Mouse (Mus musculus) lung, postnatal 36 days (tissue): ENCODE results near the gene Pdgfb.

Source experiments
- DNase-seq: peaks from one replicate; pipeline ENCODE4 v3.0.0; 2022; ENCODE audit warnings: mixed read lengths

Gene Pdgfb

DNA sequence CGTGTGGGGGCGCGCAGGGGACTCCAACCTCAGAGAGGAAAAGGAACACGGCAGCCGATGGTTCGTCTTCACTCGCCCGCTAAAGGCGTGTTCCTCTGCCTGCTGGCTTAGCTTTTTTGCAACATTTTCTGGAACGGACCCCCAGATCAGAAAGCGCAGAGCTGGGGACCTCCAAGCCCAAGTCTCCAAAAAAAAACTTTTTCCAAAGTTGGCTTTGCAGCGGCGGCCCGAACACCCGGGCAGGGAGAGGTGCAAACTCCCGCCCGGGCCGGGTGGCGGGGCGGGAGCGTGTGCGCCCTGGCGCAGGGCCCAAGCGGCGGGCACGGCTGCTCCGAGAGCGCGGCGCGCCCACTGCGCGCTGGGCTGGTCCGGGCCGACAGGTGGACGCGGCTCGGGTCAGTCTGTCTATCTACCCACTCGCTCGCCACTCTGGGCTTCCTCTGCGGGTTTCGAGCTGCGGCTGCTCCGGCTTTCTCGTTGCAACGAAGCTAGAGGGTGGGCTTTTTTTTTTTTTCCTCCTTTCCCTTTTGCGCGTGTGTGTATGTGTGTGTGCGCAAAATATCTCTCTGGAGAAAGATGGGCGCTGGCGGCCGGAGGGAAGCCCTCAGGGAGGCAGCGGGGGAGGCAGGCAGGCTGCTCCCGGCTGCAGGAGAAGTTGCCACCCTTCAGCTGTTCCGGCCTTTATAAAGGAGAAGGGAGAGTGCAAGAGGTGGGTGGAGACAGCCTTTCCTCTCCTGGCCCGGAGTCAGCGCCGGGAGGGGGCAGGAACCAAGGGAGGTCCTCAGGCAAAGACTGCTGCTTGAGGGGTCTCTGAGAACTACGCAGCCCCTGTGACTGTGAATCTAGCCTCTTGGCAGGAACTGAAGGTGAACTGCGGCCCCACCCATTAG is at the start of gene Pdgfb:
Gene Pdgfb (minus strand): TSS at position 657 of the 890 bp plus-strand sequence.
- DNase-seq, result peak; percentile 90

DNA sequence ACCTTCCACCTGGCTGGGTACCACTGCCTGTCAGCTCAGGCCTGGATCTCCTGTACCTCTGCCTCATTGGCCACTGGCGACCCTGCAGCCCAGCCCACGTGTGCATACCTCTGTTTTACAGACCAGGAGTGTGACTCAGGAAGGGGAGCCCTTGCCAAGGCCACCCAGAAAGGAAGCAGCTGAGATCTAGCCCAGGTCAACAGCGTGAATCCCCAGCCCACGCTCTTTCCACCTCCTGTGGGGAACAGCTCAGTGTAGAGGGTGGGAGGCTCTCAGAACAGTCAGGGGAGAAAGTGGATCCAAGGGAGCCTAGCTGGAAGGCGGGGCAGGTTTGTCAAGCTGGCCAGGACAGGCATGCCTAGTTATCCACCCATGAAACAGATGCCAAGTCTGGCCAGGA is 48.0 kb upstream of the Pdgfb start:
- no peak for DNase-seq

DNA sequence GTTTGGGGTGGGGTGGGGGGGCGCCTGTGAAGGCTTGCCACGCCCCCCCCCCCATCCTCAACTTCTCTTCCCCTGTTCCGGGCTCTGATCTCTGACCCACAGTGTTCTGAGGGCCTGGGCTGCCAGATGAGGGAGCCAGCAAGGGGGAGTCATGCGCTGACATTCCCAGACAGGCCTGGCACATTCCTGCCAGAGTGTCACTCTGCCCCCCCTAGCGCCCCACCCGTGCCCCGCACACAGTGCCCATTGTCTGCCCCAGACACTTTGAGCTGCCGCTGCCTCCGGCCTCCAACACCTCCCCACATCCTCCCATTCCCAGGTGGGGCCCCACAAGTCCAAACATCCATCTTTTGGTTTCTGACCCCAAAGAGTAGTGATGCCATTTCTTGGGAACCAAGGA is 47.6 kb upstream of the Pdgfb start:
- DNase-seq, result no peak

DNA sequence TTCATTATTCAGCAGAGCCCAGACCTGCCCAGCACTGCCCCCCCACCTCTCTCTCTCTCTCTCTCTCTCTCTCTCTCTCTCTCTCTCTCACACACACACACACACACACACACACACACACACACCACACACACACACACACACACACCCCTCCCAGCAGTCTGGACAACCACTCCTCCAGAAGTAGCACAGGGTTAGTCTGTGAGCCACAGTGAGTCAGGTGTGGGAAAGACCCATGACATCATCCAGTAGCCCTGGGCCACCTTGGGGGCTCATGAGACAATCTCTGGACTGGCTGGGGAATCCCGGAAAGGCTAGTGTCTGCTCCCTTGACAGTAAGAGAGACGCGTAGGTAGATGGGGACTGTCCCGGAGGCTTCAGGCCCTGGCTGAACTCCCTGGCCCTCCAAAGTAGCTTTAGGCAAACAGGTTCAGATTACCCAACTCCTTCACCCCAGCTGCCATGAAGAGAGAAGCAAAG is 46.3 kb upstream of the Pdgfb start:
- DNase-seq, result no peak

DNA sequence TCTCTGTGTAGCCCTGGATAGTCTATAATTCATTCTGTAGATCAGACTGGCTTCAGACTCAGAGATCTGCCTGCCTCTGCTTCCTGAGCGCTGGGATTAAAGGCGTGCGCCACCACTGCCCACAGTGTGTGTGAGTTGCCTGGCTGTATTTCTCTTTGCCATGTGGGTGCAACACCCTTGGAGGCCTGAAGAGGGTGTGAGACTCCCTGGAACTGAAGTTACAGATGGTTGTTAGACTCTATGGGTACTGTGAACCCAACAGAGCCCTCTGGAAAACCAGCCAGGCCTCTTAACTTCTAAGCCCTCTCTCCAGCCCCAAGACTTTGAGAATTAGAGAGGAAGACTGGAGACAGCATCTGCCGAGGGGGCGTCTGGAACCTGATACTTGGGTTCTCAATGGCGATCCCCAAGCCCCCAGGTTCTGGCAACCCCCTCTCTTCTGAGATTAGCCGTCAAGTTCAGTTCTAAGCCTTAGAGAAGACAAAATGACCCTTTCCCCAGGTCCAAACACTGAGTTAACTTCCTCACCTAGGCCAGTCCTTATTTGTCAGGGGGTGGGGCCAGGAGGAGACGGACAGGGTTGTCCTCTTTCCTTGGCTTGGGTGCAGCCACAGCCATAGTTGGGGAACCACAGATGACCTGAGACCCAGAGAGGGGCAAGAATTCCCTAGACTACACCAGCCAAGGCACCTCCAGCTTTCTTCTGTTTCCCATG is 45.7 kb upstream of the Pdgfb start:
- no peak for DNase-seq

DNA sequence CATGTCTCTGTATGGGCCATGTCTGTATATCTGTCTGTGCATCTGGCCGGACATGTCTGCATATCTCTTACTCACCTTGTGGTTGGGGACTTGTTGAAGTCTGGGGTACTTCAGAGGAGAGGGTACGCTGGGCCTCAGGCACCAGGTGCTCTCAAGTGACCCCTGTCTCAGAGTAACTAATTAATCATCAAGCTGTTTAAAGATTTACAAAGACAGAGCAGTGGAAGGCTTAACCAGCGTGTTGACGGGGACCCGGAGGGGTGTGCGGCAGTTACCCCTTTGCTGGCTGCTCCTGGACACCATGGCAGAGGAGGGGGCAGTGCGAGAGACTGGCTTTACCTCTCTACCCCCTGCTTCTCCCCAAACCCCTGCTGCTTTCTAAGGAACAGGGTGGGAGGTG is 44.8 kb upstream of the Pdgfb start:
- DNase-seq, result no peak

DNA sequence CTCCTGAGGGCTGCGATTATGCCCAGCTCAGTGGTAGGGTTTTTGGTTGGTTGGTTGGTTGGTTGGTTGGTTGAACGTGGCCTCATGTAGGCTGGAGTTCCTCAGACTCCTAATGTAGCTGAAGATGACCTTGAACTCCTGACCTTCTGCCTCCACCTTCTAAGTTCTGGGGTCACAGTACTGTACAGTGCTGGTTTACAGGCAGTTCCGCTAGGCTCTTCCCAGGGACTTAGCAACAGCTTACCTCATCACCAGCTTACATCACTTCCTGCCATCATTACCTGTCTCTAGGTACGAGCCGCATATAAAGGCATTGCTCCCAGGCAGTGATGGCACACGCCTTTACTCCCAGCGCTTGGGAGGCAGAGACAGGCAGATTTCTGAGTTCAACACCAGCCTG is 43.4 kb upstream of the Pdgfb start:
- DNase-seq, result no peak

DNA sequence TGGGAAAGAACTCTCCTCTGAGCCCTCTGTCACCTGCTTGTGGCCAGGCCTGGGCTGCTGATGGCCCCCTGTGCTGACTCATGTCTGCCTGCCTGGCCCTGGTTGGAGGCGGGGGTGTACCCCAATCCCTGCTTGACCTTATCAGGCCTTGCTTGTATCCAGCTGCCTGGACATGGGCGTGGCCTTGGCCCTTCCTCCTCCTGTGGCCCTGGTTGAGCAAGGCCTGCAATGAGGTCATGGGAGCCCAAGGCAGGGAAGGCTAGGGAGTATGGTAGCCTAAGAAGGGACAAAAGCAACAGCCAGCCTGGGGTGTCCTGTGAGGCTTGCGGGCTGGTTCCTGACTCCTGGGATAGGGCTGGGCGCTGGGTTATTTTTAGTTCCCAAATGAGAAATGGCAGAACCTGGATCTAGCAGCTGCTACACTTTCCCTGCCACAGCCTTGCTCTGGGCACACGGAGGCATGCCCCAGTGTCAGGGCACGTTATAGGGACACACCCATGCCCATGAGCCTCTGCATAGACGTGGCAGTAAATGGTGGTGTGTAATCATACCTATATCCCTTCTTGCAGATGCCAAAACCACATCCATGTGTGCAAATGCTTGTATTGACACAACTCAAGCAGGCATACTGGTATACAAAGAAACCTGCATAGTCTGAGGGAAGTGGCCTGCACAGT is 39.4 kb upstream of the Pdgfb start:
- peak; percentile 84 for DNase-seq

DNA sequence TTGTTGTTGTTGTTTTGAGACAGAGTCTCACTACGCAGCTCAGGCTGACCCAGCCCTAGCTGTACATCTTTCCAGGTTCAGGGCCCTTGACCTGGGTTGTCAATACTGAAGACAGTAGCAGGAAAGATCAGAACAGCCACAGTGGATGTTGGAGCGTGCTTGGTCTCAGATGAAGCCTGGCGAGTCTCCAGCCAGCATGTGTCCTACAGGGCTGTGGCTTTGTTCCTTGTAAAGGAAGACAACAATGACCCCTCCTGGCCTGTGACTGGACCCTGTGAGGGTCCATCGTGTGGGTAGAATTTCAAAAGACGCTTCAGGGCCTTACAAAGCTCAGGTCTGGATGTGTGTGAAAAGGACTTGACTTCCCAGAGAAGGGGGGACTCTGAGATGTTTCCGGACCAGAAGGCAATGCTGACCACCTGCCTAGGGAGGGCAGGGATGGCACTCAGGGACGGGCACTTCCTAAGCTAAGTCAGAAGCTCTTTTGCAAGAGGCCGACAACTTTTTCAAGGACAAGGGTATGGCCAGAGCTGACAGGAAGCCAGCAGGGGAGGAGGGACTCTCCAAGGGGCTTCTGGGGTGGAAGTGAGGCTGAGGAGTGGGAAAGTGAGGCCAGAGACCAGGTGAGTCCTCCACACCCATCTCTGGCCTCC is 38.7 kb upstream of the Pdgfb start:
- peak; percentile 68 for DNase-seq

DNA sequence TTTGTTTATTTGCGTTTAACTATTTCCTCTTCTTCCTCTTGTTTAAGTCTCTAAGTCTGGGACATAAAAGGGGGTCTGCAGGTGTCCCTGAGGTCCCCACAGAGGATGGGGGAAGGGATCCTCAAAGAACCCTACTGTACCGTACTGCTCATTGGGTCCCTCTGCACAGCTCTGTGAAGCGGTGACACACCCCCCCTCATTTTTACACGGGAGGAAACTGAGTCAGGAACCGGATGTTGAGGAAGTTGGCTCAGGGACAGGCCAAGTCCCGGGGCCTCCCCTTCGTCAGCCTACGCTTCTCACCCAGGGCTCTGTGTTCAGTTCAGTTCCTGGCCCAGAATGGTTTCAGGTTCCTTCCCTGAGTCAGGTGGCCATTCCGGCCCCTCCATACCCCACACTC is 37.0 kb upstream of the Pdgfb start:
- no peak for DNase-seq

DNA sequence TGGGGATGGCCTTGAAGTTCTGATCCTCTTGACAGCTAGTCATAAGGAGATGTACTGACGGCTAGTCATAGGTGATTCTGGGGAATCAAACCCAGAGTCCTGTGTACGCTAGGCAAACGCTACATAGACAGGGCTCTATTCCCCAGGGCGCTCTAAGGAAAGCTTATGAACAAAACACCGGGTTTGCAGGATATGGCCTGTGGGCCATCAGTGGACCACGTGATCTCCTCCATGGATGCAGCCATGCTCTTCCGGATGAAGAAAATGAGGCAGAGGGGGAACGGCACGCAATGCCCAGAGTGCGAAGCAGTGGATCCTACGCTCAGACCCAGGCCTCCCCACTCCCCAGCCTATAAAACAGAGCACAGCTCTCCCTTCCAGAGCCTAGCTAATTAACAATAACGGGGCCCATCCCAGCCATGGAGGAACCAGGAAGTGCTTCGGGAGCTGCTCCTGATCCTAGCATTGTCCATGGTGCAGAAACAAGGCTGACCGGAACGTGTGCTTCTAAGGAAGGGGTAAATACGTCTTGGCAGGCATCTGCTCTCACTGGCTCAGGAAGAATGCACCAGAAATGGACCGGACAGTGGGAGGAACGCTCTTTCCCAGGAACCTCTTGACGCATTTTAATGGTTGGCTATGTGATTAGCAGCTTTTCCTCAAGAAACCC is 36.5 kb upstream of the Pdgfb start:
- peak; percentile 42 for DNase-seq

DNA sequence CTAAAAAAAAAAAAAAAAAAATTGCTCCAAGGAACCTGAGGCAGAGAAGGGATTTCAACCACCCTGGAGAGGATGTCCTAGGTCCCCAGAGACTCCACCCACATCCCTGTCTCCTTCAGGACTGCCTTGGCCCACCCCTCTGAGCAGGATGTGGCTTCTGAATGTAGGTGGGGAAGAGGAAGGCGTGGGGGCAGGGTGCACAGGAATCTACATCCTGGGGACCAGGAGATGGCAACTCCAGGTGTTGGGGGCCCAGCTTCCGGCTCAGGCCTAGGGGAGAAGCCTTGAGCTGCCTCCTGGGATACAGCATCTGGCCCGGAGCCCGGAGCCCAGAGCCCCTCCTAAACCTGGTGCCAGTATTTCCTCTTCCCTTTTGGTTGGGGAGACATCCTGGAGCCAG is 35.3 kb upstream of the Pdgfb start:
- DNase-seq, result peak; percentile 33

DNA sequence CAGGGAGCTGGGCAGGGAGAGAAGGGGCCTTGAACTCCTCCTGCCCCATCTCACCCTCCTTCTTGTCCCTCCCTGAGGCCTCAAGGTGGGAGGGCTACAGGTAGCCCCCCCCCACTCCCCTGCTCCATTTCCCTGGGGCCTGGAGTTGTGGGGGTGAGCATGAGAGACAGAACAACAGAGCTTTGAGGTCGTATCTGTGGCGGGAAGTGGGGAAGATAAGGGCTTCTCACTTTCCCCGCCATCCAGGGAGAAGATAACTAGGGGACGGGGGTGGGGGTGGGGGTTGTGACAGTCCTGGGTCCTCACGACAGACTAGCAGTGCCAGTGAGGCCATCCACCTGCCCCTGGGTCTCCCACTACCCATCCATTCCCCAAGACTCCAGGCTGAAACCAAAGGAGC is 33.2 kb upstream of the Pdgfb start:
- no peak for DNase-seq

DNA sequence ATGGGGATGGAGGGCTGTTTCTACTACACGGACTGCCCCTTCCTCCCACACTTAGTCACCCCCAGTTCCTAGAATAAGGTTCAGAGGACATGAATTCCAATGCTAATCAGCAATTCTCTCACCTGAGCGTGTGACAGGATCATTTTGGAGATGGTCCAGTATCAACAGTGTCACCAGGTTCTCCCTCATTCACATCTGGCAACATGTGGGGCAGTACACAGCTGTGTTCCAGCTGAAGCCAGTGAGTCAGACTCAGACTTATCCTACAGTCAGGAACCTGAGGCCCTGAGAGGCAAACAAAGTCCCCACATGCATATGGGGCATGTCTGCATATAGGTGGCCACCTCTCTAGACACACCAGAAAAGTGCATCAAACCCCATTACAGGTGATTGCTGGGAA is 32.5 kb upstream of the Pdgfb start:
- DNase-seq, result no peak

DNA sequence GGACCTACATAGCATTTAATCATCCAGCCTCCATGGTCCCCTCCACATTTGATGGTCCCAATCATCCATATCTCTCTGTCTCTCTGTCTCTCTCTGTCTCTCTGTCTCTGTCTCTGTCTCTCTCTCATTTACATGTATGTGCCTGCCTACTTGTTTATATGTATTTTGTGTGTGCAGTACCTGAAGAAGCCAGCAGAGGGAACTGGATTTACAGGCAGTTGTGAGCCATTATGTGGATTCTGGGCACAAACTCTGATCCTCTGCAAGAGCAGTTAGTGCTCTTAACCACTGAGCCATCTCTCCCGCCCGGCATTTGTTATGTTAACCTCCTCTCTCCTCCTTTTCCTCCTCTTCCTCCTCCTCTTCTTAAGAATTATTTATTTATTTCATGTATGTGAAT is 31.0 kb upstream of the Pdgfb start:
- DNase-seq, result no peak

DNA sequence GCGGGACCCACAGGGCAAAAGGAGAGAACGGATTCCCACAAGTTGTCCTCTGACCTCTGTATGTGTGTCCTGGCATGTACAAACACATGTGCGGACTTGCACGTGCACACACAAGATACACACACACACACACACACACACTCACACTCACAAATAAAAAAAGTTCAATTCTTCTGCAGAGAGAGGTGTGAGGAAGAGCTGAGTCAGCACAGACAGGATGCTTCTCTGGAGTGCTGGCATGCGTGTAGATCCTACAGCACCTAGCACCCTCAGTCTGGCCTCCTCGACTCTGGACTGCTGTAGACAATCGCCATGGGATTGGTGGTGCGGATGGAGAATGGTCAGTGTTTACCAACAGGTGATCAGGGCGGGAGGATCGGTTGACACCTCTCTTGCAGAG is 29.5 kb upstream of the Pdgfb start:
- DNase-seq, result no peak

DNA sequence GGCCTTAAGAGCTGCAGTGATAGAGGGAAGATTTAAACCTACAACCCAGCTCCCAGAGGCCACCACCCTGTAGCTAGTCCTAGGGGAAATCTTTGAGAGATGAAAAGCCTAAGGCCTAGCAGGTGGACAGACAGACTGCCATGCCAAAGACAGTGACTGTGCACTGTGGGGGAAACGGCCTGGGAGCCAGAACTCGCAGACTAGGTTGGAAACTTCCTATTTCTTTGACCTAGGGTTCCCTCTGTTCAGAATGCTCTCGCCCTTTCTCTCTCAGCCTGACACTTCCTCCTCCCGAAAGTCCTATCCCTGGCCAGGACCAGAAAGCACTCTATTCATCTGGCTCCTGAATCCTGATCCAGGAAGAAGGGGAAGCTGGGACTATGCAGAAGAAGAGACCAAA is 27.4 kb upstream of the Pdgfb start:
- no peak for DNase-seq

DNA sequence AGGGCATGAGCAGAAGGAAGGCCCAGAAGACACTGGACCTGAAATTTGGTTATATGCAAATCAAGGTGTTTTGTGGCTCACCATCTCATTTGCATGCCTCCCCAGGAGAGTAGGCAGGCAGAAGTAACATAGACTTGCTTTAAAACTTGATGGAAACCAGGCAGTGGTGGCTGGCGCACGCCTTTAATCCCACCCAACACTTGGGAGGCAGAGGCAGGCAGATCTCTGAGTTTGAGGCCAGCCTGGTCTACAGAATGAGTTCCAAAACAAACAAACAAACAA is 23.3 kb upstream of the Pdgfb start:
- DNase-seq, result no peak

DNA sequence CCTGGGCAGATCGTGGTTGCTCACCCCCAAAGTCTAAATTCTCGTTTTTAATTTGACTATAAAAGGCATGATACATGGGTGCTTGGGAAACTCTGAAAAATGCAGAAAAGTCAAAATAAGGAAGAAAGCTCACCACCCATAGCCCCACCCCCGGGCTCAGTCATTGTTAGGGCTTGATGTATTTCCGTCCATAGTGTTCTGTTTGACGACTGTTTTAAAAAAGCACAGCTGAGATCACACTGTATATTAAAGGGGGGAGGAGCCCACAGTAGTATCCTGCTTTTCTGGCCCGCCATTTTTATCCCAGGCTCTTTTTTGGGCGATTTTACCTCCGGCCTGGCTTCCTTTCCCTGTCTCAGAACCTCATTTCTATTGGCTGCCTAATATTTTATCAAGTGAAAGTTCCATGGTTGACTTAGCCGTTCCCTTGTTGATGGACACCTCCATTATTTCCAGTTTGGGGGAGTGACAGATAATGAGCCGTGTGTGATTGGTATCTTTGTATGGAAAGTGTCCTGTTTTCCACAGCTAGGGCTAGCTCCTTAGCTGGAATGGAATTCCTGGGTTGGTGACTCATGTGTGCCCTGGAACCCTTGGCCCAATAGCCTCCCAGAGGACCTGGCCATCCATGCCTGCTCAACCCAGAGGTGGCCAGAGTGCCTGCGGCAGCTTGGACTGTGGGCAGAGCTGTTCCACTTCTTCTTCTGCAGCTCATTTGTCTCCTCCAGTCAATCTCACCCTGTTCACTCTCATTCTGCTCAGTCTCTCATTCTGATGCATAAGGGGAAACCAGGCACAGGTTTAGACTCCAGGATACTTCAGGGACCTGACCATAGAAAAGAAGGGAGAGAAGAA is 22.7 kb upstream of the Pdgfb start:
- DNase-seq, result no peak

DNA sequence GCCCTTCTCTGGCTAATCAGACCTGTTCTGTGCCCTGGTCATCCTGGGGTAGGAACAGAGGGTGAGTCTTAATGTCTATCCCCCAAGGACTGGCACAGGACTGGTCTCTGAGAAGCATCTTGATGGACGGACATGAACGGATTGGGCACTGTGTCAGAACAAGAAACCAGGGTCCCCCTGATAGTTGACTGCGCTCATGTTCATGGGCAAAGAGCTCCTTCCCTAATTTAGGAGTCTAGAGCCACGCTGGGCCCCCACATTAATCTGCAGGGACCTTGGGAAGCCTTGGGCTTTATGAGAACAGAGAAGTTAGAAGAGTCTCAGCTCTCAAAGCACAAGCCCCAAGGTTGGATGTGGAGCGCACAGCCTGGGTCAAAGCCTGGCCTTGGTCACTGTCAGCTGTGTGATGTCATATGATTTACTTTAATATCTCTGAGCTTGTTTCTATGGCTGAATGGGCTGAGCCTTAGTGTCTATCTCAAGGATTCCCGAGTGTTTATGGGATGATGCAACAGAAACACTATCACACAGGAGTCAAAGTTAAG is 20.6 kb upstream of the Pdgfb start:
- no peak for DNase-seq

DNA sequence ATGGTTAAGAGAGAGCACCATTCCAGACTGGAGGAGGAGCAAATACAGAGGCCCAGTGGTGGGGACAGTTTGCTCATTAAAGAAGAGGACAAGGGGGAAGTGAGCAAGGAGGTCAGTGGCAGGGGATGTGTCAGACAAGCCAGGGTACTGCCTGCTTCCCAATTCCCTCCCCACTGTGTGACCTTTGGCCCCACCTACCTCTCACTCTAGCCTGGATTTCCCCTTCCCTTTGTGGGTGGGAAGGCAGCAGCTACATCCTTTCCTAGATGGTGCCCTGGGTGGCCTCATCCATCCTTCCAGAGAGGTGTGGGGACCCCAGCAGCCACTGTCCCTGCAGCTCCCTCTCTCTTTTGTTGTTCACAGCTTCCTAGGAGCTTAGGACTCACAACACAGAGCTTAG is 20.1 kb upstream of the Pdgfb start:
- peak; percentile 28 for DNase-seq

DNA sequence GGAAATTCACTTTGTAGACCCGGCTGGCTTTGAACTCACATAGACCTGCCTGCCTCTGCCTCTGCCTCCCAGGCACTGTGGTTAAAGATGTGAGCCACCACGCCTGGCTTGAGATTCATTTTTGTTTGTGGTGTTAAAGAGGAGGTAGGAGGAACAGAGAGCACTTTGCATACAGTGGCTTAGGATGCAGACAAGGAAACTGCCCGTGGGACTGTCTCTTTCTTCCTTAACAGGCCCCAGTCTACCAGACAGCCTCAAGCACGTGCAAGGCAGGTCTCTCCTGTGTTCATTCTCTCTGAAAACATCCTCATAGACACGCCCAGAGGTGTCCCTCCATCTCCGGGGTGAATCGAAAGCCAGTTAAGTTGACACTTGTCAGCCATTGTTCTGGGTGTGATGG is 19.6 kb upstream of the Pdgfb start:
- DNase-seq, result no peak
